Mouse (Mus musculus) layer of hippocampus, postnatal 36 days (tissue): ENCODE measurements around the gene Hoxb5. TPM values are rescaled to one million over a fixed set of nuclear protein-coding genes. Genes with fewer than 3 reads are reported as not detected.

Source experiments
- DNase-seq, 2 experiments: peaks; one replicate each; pipeline ENCODE4 v3.0.0; 2022
- microRNA-seq, 2 experiments: library from miRNA; unstranded; fragments of <30 nt; microRNA quantifications; one replicate each; pipeline ENCODE4 v1.2.0; 2021
- total RNA-seq, 2 experiments: library from RNA; stranded (reverse); gene quantifications; 2 replicates each; pipeline ENCODE4 v1.2.3; 2021

Hoxb5 gene
- total RNA-seq, 2 experiments from 2014 or later: not detected

- DNase-seq: no peak
Observed at GRCm38 (mm10) chr11:96354376-96354775, 51.2 kb downstream of the Hoxb5 start.

- no peak for DNase-seq
Observed at GRCm38 (mm10) chr11:96354801-96355311, 51.7 kb downstream of the Hoxb5 start.

Small RNA genes lying within 50 kb of the gene (microRNA-seq; reads per million reads assigned to microRNA genes)
- gene Mir10a (18.6 to 19.7 reads per million in 2 experiments), gene Mir196a-1 (0 reads per million in 2 experiments)

Other genes starting within 250 kb of the Hoxb5 start
- gene Ube2z, start 237.9 kb upstream of the Hoxb5 start, total RNA-seq: 10 to 100 TPM; 53.8 to 54.6 TPM
- 100 to 1,000 TPM; 385 to 449 TPM for gene Atp5g1, start 227.7 kb upstream of the Hoxb5 start, total RNA-seq
- not detected for gene Calcoco2, start 191.4 kb upstream of the Hoxb5 start, total RNA-seq
- under 1 TPM; 0.27 to 0.46 TPM for gene Ttll6, start 169.6 kb upstream of the Hoxb5 start, total RNA-seq
- not detected for gene Hoxb13, start 109.0 kb upstream of the Hoxb5 start, total RNA-seq
- not detected for gene Hoxb9, start 31.9 kb upstream of the Hoxb5 start, total RNA-seq
- gene Hoxb8, start 21.4 kb upstream of the Hoxb5 start, total RNA-seq: not detected
- not detected for gene Hoxb7, start 16.7 kb upstream of the Hoxb5 start, total RNA-seq
- gene Hoxb6, start 10.9 kb upstream of the Hoxb5 start, total RNA-seq: not detected
- not detected for gene Hoxb4, start 14.9 kb downstream of the Hoxb5 start, total RNA-seq
- gene Hoxb3, start 20.0 kb downstream of the Hoxb5 start, total RNA-seq: not detected
- gene Hoxb2, start 47.2 kb downstream of the Hoxb5 start, total RNA-seq: not detected
- not detected for gene Hoxb1, start 62.4 kb downstream of the Hoxb5 start, total RNA-seq
- gene Skap1, start 161.3 kb downstream of the Hoxb5 start, total RNA-seq: 1 to 10 TPM in 1 of 2 experiments, under 1 TPM in 1; 0.60 to 1.0 TPM